Mouse (Mus musculus) liver, postnatal 0 days (tissue): ENCODE measurements at regions not wholly inside any gene's neighbourhood (a gene's known extent, or its start where the extent isn't known, plus 50 kb on each side); places are given as distances from the start of the nearest gene placed in this dataset.

Source experiments
- ATAC-seq: fragments of 200-750 bp; cut with Nextera tagmentation; 2 replicates; pipeline ENCODE4 v1.8.0; 2017; ENCODE audit warnings: mild to moderate bottlenecking, moderate library complexity
- DNase-seq: peaks from one replicate; pipeline ENCODE4 v3.0.0-alpha.2; 2016
- H3K27ac ChIP-seq: fragments of 300-500 bp; sonication (generic); 2 replicates; pipeline ENCODE4 v1.5.1; 2014; ENCODE audit warnings: antibody characterized with exemption, moderate library complexity, mild to moderate bottlenecking, low read depth
- H3K27me3 ChIP-seq: fragments of 300-500 bp; sonication (generic); 2 replicates; pipeline ENCODE4 v1.6.1; 2014; ENCODE audit warnings: low read length, control low read depth, mixed read lengths; ENCODE audit not compliant: insufficient read depth
- H3K36me3 ChIP-seq: fragments of 300-500 bp; sonication (generic); replicated peaks from 2 replicates; pipeline ENCODE4 v1.6.1; 2014; ENCODE audit warnings: mild to moderate bottlenecking, control low read depth, low read length, moderate library complexity, mixed read lengths; ENCODE audit not compliant: insufficient read depth
- H3K4me1 ChIP-seq: fragments of 300-500 bp; sonication (generic); 2 replicates; pipeline ENCODE4 v1.6.1; 2014; ENCODE audit warnings: antibody characterized with exemption, mild to moderate bottlenecking, control low read depth; ENCODE audit not compliant: insufficient read depth
- H3K4me2 ChIP-seq: fragments of 300-500 bp; sonication (generic); 2 replicates; pipeline ENCODE4 v1.6.1; 2014; ENCODE audit warnings: low read depth, mild to moderate bottlenecking, low read length, moderate library complexity, mixed read lengths
- H3K4me3 ChIP-seq: fragments of 300-500 bp; sonication (generic); 2 replicates; pipeline ENCODE4 v1.5.1; 2014; ENCODE audit warnings: low read depth, low read length
- H3K9ac ChIP-seq: fragments of 300-500 bp; sonication (generic); replicated peaks from 2 replicates; pipeline ENCODE4 v1.6.1; 2014; ENCODE audit warnings: mild to moderate bottlenecking, moderate library complexity
- H3K9me3 ChIP-seq: fragments of 300-500 bp; sonication (generic); 2 replicates; pipeline ENCODE4 v1.6.1; 2016; ENCODE audit warnings: mild to moderate bottlenecking, control low read depth, low read length, mixed read lengths
- EP300 ChIP-seq: IDR thresholded peaks from 2 replicates; pipeline ENCODE4 v1.6.1; 2016; ENCODE audit warnings: antibody characterized with exemption, low read depth, mild to moderate bottlenecking
- WGBS: fragments of 180-500 bp; shearing (Covaris S2); extraction: QIAGEN DNeasy Blood & Tissue Kit; methylation state at CpG from one replicate; pipeline ENCODE4 v1.1.7; 2014; ENCODE audit not compliant: insufficient replicate concordance; 5-methylcytosine and 5-hydroxymethylcytosine counted together

DNA sequence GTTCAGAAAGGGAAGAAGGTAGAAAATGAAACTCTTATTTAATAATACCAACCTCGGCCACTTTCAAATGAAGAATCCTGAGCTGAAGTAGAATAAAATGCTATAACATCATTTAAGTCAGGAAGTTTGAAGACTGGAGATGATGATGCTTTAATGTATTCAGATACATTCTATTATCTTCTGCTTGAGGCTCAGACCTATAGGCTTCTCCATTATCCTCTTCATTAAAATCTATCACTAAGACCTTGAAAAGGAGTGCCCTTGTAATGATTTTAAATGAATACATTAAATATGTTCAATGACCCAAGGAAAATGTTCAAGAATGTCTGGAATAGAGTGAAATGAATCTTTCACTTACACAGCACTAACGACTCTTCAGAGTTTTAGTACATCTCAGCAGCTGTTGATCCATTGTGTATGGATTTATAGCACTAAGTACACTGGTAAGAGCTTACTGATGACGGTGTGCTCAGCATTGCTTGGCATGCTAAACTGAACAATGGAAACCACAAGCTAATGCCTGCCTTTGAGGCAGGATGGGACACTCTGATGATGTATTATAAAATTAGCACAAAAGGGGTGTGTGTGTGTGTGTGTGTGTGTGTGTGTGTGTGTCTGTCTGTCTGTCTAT, 58.8 kb upstream of the Vegfc start:
- no peak overlapping the region for H3K4me2 ChIP-seq

More for the DNA sequence above, 58.8 kb upstream of the Vegfc start:
- Histone ChIP-seq H3K4me3 (no peak overlapping the region), H3K4me1 (no peaks in the 10 kb centered on the region), H3K9me3 (no peaks in the 10 kb centered on the region), H3K27me3 (no peaks in the 10 kb centered on the region), H3K36me3 (no peaks in the 10 kb centered on the region), H3K9ac (no peak overlapping the region), H3K27ac (no peak overlapping the region)
- DNase-seq (no peak), ATAC-seq (no peak)
- TF ChIP-seq EP300: no peak
- 68% methylated on average over 3 of the region's 3 CpGs for WGBS
